Mouse (Mus musculus) megakaryocyte, embryonic 14.5 days (primary cell): ENCODE data around the gene Nmnat3. TPM values are rescaled to one million over a fixed set of nuclear protein-coding genes. Genes with fewer than 3 reads are reported as not detected.

Experiments
- H3K27me3 ChIP-seq: replicated peaks from 2 replicates; pipeline ENCODE3; 2012; ENCODE audit warnings: inconsistent platforms
- H3K36me3 ChIP-seq: replicated peaks from 2 replicates; pipeline ENCODE3; 2012; ENCODE audit warnings: low read length, inconsistent platforms, mixed read lengths
- H3K4me1 ChIP-seq: 2 replicates; pipeline ENCODE4 v1.6.1; 2012; ENCODE audit warnings: inconsistent platforms
- H3K4me3 ChIP-seq: replicated peaks from 2 replicates; pipeline ENCODE3; 2012; ENCODE audit warnings: moderate library complexity, mild to moderate bottlenecking, inconsistent platforms
- H3K9me3 ChIP-seq: 2 replicates; pipeline ENCODE4 v1.6.1; 2012; ENCODE audit warnings: inconsistent platforms
- FLI1 ChIP-seq: IDR thresholded peaks from 2 replicates; pipeline ENCODE4 v1.6.1; 2012; ENCODE audit warnings: low read length, inconsistent platforms, mixed read lengths
- GATA1 ChIP-seq: IDR thresholded peaks from 3 replicates; pipeline ENCODE4 v1.6.1; 2012; ENCODE audit warnings: mixed read lengths, low read length, inconsistent platforms, borderline replicate concordance
- polyA plus RNA-seq: library from polyadenylated mRNA; stranded (reverse); fragments of >175 nt; gene quantifications from 2 replicates; pipeline ENCODE4 v1.2.3, GENCODE M21; 2012; ENCODE audit warnings: low replicate concordance; ENCODE audit not compliant: insufficient read depth

Nmnat3 gene
- polyA plus RNA-seq, 1 experiment, result 30.2 TPM

DNA sequence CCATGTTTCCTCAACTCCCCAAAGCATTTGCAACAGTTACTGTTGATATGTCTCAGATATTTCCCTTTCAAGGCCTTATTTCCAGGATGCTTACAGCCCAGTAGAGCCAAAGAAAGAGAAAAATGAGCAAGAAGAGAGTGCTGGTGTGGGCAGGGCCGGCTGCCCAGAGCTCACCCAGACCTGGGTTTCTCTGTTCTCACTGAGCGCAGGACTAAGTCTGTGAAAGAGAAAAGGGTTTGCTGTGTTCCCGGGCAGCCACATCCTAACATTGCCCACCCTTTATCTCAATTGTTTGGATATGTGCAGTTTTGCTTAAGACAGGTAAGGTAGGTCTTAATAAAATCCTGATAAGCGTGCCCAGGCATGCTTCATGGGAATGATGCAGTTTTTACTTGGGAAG, 92.5 kb downstream of the Nmnat3 start:
- no peaks in the 10 kb centered on the region for H3K9me3 ChIP-seq
- peaks cover 33% of the 10 kb centered on the region for H3K4me1 ChIP-seq
- TF ChIP-seq FLI1, result no peak
- TF ChIP-seq GATA1, result no peak
- no peaks in the 10 kb centered on the region for H3K27me3 ChIP-seq
- H3K4me3 ChIP-seq, result no peak overlapping the region
- peaks cover 63% of the 10 kb centered on the region for H3K36me3 ChIP-seq

GRCm38 (mm10) chr9:98380593-98380992, 93.4 kb downstream of the Nmnat3 start:
- Histone ChIP-seq H3K36me3 (peaks cover 66% of the 10 kb centered on the region), H3K4me3 (no peak overlapping the region), H3K9me3 (no peaks in the 10 kb centered on the region), H3K4me1 (peaks cover 34% of the 10 kb centered on the region), H3K27me3 (no peaks in the 10 kb centered on the region)
- TF ChIP-seq GATA1, result no peak
- TF ChIP-seq FLI1, result no peak

DNA sequence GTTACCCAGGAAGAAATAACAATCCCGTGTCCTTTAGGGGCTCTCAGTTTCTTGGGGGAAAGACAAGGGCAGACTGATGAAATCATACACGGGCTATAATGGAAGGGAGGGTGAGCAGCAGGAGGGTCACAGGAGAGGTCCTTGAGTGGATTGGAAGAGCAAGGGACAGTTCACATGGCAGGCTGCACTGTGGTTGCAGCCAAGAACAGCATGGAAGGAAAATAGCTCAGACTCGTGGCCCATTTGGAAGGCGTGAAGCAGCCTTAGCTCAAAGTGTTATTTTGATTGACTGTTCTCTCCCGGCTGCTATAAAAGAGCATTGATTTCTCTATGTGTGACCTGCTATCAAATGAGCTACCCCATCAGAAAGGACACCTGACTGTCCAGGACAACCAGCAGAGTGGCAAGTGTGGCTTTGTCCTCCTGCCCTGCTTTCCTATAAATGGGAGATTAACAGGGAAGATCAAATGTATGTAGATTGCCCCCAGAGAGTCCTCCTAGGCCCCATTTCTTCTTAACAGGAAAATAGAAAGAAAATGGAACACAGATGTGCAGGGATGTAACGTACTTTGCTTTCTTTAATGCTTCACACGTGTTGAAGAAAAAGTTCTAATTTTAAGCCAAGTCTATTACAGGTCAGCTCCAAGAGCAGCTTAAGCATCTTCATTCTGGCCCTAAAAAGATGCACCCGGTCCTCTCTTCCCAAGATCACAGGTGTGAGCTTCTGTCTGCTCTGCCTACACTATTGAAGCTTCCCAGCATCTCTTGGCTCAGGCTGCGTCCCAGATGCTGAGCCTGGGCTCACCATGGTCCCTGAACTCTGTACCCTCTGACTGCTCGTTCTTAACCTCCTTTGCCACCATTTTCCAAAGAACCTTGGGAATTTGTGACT, 100.8 kb downstream of the Nmnat3 start:
- Histone ChIP-seq H3K4me1 (peaks cover 25% of the 10 kb centered on the region), H3K27me3 (no peaks in the 10 kb centered on the region), H3K9me3 (no peaks in the 10 kb centered on the region), H3K4me3 (no peak overlapping the region), H3K36me3 (peaks cover 64% of the 10 kb centered on the region)
- TF ChIP-seq GATA1 (no peak), FLI1 (no peak)

DNA sequence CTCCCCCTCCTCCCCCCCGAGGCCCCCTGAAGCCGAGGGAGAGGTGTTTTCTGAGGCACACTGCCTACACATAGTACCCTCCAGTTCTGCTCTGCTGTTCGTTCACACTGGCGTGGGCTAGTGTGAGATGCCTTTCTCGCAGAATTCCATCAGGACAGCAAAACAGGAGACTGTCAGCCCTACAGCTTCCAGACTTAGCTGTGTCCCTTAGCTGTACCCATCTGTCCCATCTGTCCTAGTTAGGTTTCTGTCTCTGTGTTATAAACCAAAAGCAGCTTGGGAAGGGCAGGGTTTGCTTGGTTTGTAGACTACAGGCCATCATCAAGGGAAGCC, 101.4 kb downstream of the Nmnat3 start:
- Histone ChIP-seq H3K36me3 (peaks cover 69% of the 10 kb centered on the region), H3K9me3 (no peaks in the 10 kb centered on the region), H3K4me1 (peaks cover 27% of the 10 kb centered on the region), H3K27me3 (no peaks in the 10 kb centered on the region), H3K4me3 (no peak overlapping the region)
- TF ChIP-seq FLI1 (no peak), GATA1 (no peak)

GRCm38 (mm10) chr9:98393496-98393895, 106.3 kb downstream of the Nmnat3 start:
- H3K36me3 ChIP-seq, result peaks cover 64% of the 10 kb centered on the region

DNA sequence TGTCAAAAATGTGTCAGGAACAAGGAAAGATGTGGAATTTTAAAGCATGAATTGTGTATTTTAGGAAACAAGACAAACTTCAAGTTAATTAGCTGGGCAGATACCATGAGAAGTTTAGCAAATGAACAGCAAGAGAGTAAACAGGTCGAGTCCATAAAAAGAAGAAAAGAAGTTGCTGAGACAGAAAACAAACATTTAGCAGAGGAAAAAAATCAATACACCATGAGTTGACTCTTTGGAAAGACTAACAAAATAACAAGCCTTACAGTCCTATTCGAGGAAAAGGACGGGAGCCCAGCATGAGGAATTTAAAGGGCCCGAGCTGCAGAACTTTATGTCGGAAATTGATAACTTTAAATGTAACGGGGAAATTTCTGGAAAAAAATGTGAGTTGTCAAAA, 110.0 kb downstream of the Nmnat3 start:
- H3K36me3 ChIP-seq, result peaks cover 77% of the 10 kb centered on the region
- peaks cover 12% of the 10 kb centered on the region for H3K9me3 ChIP-seq
- TF ChIP-seq GATA1 (no peak), FLI1 (no peak)
- H3K4me3 ChIP-seq, result no peak overlapping the region
- H3K4me1 ChIP-seq, result peaks cover 15% of the 10 kb centered on the region
- H3K27me3 ChIP-seq, result no peaks in the 10 kb centered on the region

More at GRCm38 (mm10) chr9:98393496-98393895, 106.3 kb downstream of the Nmnat3 start:
- H3K27me3 ChIP-seq, result no peaks in the 10 kb centered on the region
- TF ChIP-seq FLI1, result no peak
- no peak for TF ChIP-seq GATA1
- no peak overlapping the region for H3K4me3 ChIP-seq
- H3K4me1 ChIP-seq, result peaks cover 7% of the 10 kb centered on the region; the same call in 1 of the 2 replicates
- peaks cover 12% of the 10 kb centered on the region for H3K9me3 ChIP-seq

DNA sequence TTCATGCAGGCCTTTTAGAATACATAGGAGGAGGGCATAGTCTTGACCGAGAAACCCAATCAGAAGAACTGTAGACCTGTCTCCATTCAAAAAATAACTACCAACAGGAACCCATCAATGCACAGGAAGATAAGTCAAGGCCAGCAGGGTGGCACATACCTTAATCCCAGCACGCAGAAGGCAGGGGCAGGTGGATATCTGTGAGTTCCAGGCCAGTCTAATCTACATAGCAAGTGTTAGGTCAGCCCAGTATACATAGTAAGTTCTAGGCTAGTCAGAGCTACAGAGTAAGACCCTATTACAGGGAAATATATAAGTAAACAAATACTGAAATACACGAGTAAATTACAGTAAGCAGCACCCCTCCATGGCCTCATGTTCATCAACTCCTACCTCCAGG, 110.6 kb downstream of the Nmnat3 start:
- Histone ChIP-seq H3K27me3 (no peaks in the 10 kb centered on the region), H3K4me3 (no peak overlapping the region), H3K36me3 (peaks cover 84% of the 10 kb centered on the region), H3K4me1 (peaks cover 15% of the 10 kb centered on the region), H3K9me3 (peaks cover 12% of the 10 kb centered on the region)
- no peak for TF ChIP-seq GATA1
- no peak for TF ChIP-seq FLI1

GRCm38 (mm10) chr9:98400185-98400894, 113.1 kb downstream of the Nmnat3 start:
- Histone ChIP-seq H3K9me3 (peaks cover 5% of the 10 kb centered on the region), H3K36me3 (peaks cover 87% of the 10 kb centered on the region), H3K4me3 (no peak overlapping the region), H3K4me1 (peaks cover 11% of the 10 kb centered on the region), H3K27me3 (no peaks in the 10 kb centered on the region)
- TF ChIP-seq FLI1 (no peak), GATA1 (no peak)

DNA sequence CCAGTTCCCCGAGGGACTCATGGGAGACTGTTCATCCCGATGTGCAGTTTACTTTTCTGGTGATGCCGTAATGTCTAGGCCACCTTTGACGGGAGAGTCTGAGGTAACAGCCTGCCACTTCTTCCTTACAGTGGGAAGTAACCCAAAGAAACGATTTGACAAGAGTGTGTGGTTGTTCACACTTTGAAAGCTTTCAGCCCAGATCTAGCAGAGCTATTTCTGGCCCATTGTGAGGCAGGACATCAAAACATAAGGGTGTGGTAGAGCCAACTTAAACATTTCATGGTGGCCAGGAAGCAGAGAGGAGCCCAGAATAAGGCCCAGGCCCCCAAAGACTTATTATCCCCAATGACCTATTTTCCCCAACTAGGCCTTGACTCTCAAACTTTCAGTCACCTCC, 114.4 kb downstream of the Nmnat3 start:
- no peak for TF ChIP-seq GATA1
- no peak for TF ChIP-seq FLI1
- Histone ChIP-seq H3K9me3 (no peaks in the 10 kb centered on the region), H3K4me3 (no peak overlapping the region), H3K4me1 (peaks cover 11% of the 10 kb centered on the region), H3K36me3 (peaks cover 92% of the 10 kb centered on the region), H3K27me3 (no peaks in the 10 kb centered on the region)

- Histone ChIP-seq H3K4me3 (no peak overlapping the region), H3K9me3 (no peaks in the 10 kb centered on the region), H3K36me3 (peaks cover 98% of the 10 kb centered on the region), H3K4me1 (peaks cover 15% of the 10 kb centered on the region), H3K27me3 (no peaks in the 10 kb centered on the region)
- TF ChIP-seq GATA1 (no peak), FLI1 (no peak)
Observed at GRCm38 (mm10) chr9:98407771-98408170, 120.5 kb downstream of the Nmnat3 start.
